Mouse (Mus musculus): ENCODE results near the gene Abcb7. TPM values are rescaled to one million over a fixed set of nuclear protein-coding genes. Genes with fewer than 3 reads are reported as not detected.

Gene Abcb7
- polyA plus RNA-seq (2017; shearing (Covaris generic)) = 10 to 100 TPM; 19.4 to 30.0 (median 24.7) TPM

- peak; percentile 97 for ATAC-seq
Measured at GRCm38 (mm10) chrX:104413183-104413983, at the start of gene Abcb7. Abcb7 (minus strand) TSS chrX:104413856.

- ATAC-seq = no peak
Measured at GRCm38 (mm10) chrX:104461755-104462154, 48.1 kb upstream of the Abcb7 start.

GRCm38 (mm10) chrX:104452433-104452832 is 38.8 kb upstream of the Abcb7 start:
- no peak for ATAC-seq

GRCm38 (mm10) chrX:104433456-104433855 is 19.8 kb upstream of the Abcb7 start:
- no peak for ATAC-seq

GRCm38 (mm10) chrX:104428108-104428507 is 14.5 kb upstream of the Abcb7 start:
- no peak for ATAC-seq

- peak; percentile 29 for ATAC-seq
Measured at GRCm38 (mm10) chrX:104413995-104414394, 339 bp upstream of the Abcb7 start.

GRCm38 (mm10) chrX:104408137-104408536 is 5.5 kb downstream of the Abcb7 start:
- peak; percentile 56 for ATAC-seq

- no peak for ATAC-seq
Measured at GRCm38 (mm10) chrX:104402463-104402862, 11.2 kb downstream of the Abcb7 start.

- no peak for ATAC-seq
Measured at GRCm38 (mm10) chrX:104401134-104401533, 12.5 kb downstream of the Abcb7 start.

- ATAC-seq = no peak
Measured at GRCm38 (mm10) chrX:104397526-104397925, 16.1 kb downstream of the Abcb7 start.

- ATAC-seq = no peak
Measured at GRCm38 (mm10) chrX:104359686-104360085, 54.0 kb downstream of the Abcb7 start.

- no peak for ATAC-seq
Measured at GRCm38 (mm10) chrX:104355842-104356241, 57.8 kb downstream of the Abcb7 start.

GRCm38 (mm10) chrX:104348146-104348545 is 65.5 kb downstream of the Abcb7 start:
- peak; percentile 52 for ATAC-seq

- ATAC-seq = no peak
Measured at GRCm38 (mm10) chrX:104291721-104292120, 121.9 kb downstream of the Abcb7 start.

- no peak for ATAC-seq
Measured at GRCm38 (mm10) chrX:104279828-104280227, 133.8 kb downstream of the Abcb7 start.

- ATAC-seq = no peak
Measured at GRCm38 (mm10) chrX:104264371-104264770, 149.3 kb downstream of the Abcb7 start.

- ATAC-seq = no peak
Measured at GRCm38 (mm10) chrX:104262468-104262867, 151.2 kb downstream of the Abcb7 start.

- no peak for ATAC-seq
Measured at GRCm38 (mm10) chrX:104256561-104256960, 157.1 kb downstream of the Abcb7 start.

Other genes starting within 250 kb of the Abcb7 start
- not detected for gene Nexmif, start 212.7 kb downstream of the Abcb7 start, polyA plus RNA-seq (2017; shearing (Covaris generic))
- gene Uprt, start 69.0 kb upstream of the Abcb7 start, polyA plus RNA-seq (2017; shearing (Covaris generic)) = 1 to 10 TPM; 2.0 to 3.7 (median 3.0) TPM